Mouse (Mus musculus) midbrain, embryonic 11.5 days (tissue): ENCODE results near the gene Rtn1. TPM values are rescaled to one million over a fixed set of nuclear protein-coding genes. Genes with fewer than 3 reads are reported as not detected.
A peak's percentile ranks its signal among the peaks of the same experiment; 100 is the strongest.

Experiments
- ATAC-seq: fragments of 200-750 bp; cut with Nextera tagmentation; 2 replicates; pipeline ENCODE4 v1.8.0; 2017; ENCODE audit warnings: moderate TSS enrichment, moderate library complexity; ENCODE audit not compliant: low FRiP score
- DNase-seq: peaks from one replicate; pipeline ENCODE4 v3.0.0; 2015; ENCODE audit warnings: low spot score; ENCODE audit errors: missing footprints
- H3K27ac ChIP-seq: fragments of 300-500 bp; sonication (generic); 2 replicates; pipeline ENCODE4 v1.5.1; 2014; ENCODE audit warnings: low read depth, low read length
- H3K27me3 ChIP-seq: fragments of 300-500 bp; sonication (generic); 2 replicates; pipeline ENCODE4 v1.6.1; 2014; ENCODE audit warnings: mild to moderate bottlenecking, low read length, moderate library complexity, mixed read lengths; ENCODE audit not compliant: control insufficient read depth, insufficient read depth
- H3K36me3 ChIP-seq: fragments of 300-500 bp; sonication (generic); 2 replicates; pipeline ENCODE4 v1.6.1; 2014; ENCODE audit warnings: mild to moderate bottlenecking, low read length, moderate library complexity, mixed read lengths; ENCODE audit not compliant: control insufficient read depth, insufficient read depth
- H3K4me1 ChIP-seq: fragments of 300-500 bp; sonication (generic); 2 replicates; pipeline ENCODE4 v1.6.1; 2014; ENCODE audit warnings: low read length; ENCODE audit not compliant: control insufficient read depth, insufficient read depth
- H3K4me2 ChIP-seq: fragments of 300-500 bp; sonication (generic); 2 replicates; pipeline ENCODE4 v1.6.1; 2014; ENCODE audit warnings: mild to moderate bottlenecking, moderate library complexity
- H3K4me3 ChIP-seq: fragments of 300-500 bp; sonication (generic); 2 replicates; pipeline ENCODE4 v1.5.1; 2014; ENCODE audit warnings: low read depth, low read length
- H3K9ac ChIP-seq: fragments of 300-500 bp; sonication (generic); 2 replicates; pipeline ENCODE4 v1.6.1; 2014; ENCODE audit warnings: low read length
- H3K9me3 ChIP-seq: fragments of 300-500 bp; sonication (generic); 2 replicates; pipeline ENCODE4 v1.6.1; 2016; ENCODE audit warnings: low read length; ENCODE audit not compliant: control insufficient read depth
- WGBS: fragments of 180-500 bp; shearing (Covaris S2); extraction: QIAGEN DNeasy Blood & Tissue Kit; methylation state at CpG from one replicate; pipeline ENCODE4 v1.1.7; 2014; 5-methylcytosine and 5-hydroxymethylcytosine counted together
- polyA plus RNA-seq: library from polyadenylated mRNA; unstranded; fragments of >200 nt; fragmentation: Nextera tagmentation; extraction: Ambion mirVana; gene quantifications from 2 replicates; pipeline ENCODE4 v1.2.1, GENCODE M21; 2014

Gene Rtn1
- polyA plus RNA-seq, 1 experiment from 2014 or later = 335 TPM

- Histone ChIP-seq H3K9ac (no peak overlapping the region), H3K4me3 (no peak overlapping the region), H3K36me3 (no peaks in the 10 kb centered on the region), H3K9me3 (no peaks in the 10 kb centered on the region), H3K27me3 (no peaks in the 10 kb centered on the region), H3K27ac (peak overlapping the region; percentile 5; the same call in 1 of the 2 replicates), H3K4me2 (no peak overlapping the region), H3K4me1 (peaks cover 19% of the 10 kb centered on the region)
- WGBS = 51% methylated on average over 12 of the region's 12 CpGs
- DNase-seq (peak; percentile 86), ATAC-seq (peak; percentile 49)
These were observed 43.4 kb downstream of the Rtn1 start for GRCm38 (mm10) chr12:72365231-72366103.

GRCm38 (mm10) chr12:72364543-72364942, 44.3 kb downstream of the Rtn1 start:
- 88% methylated on average over 5 of the region's 5 CpGs for WGBS
- no peak for DNase-seq

GRCm38 (mm10) chr12:72361701-72362354, 47.0 kb downstream of the Rtn1 start:
- ATAC-seq (no peak), DNase-seq (no peak)
- Histone ChIP-seq H3K27ac (no peak overlapping the region), H3K27me3 (no peaks in the 10 kb centered on the region), H3K36me3 (no peaks in the 10 kb centered on the region), H3K4me2 (no peak overlapping the region), H3K4me3 (no peak overlapping the region), H3K4me1 (peaks cover 19% of the 10 kb centered on the region), H3K9me3 (no peaks in the 10 kb centered on the region), H3K9ac (no peak overlapping the region)
- WGBS = 79% methylated on average over 9 of the region's 9 CpGs

More at GRCm38 (mm10) chr12:72364543-72364942, 44.3 kb downstream of the Rtn1 start:
- H3K4me1 ChIP-seq = peaks cover 19% of the 10 kb centered on the region
- no peak overlapping the region for H3K27ac ChIP-seq
- H3K36me3 ChIP-seq = no peaks in the 10 kb centered on the region
- no peaks in the 10 kb centered on the region for H3K27me3 ChIP-seq
- ATAC-seq = no peak
- H3K9ac ChIP-seq = no peak overlapping the region
- H3K4me2 ChIP-seq = no peak overlapping the region
- H3K4me3 ChIP-seq = no peak overlapping the region
- no peaks in the 10 kb centered on the region for H3K9me3 ChIP-seq

GRCm38 (mm10) chr12:72360926-72361615, 47.8 kb downstream of the Rtn1 start:
- Histone ChIP-seq H3K27ac (no peak overlapping the region), H3K4me3 (no peak overlapping the region), H3K4me1 (peaks cover 11% of the 10 kb centered on the region), H3K36me3 (no peaks in the 10 kb centered on the region), H3K4me2 (no peak overlapping the region), H3K27me3 (no peaks in the 10 kb centered on the region), H3K9ac (no peak overlapping the region), H3K9me3 (no peaks in the 10 kb centered on the region)
- ATAC-seq (no peak), DNase-seq (no peak)
- WGBS = 74% methylated on average over 5 of the region's 5 CpGs

GRCm38 (mm10) chr12:72359903-72360302, 49.0 kb downstream of the Rtn1 start:
- Histone ChIP-seq H3K27ac (no peak overlapping the region), H3K36me3 (no peaks in the 10 kb centered on the region), H3K4me1 (peaks cover 1% of the 10 kb centered on the region; the same call in 1 of the 2 replicates), H3K4me3 (no peak overlapping the region), H3K4me2 (no peak overlapping the region), H3K9ac (no peak overlapping the region), H3K9me3 (no peaks in the 10 kb centered on the region), H3K27me3 (no peaks in the 10 kb centered on the region)
- ATAC-seq (no peak), DNase-seq (no peak)
- WGBS = 78% methylated on average over 3 of the region's 3 CpGs

- 59% methylated on average over 11 of the region's 11 CpGs for WGBS
- Histone ChIP-seq H3K4me2 (no peak overlapping the region), H3K36me3 (no peaks in the 10 kb centered on the region), H3K27ac (no peak overlapping the region), H3K4me3 (no peak overlapping the region), H3K9me3 (no peaks in the 10 kb centered on the region), H3K4me1 (no peaks in the 10 kb centered on the region; the same call in 1 of the 2 replicates), H3K27me3 (no peaks in the 10 kb centered on the region), H3K9ac (no peak overlapping the region)
- ATAC-seq = no peak
- no peak for DNase-seq
These were observed 51.0 kb downstream of the Rtn1 start for GRCm38 (mm10) chr12:72357667-72358420.

GRCm38 (mm10) chr12:72354241-72354640, 54.6 kb downstream of the Rtn1 start:
- no peak overlapping the region for H3K9ac ChIP-seq
- no peak overlapping the region for H3K27ac ChIP-seq
- H3K4me1 ChIP-seq = no peaks in the 10 kb centered on the region; the same call in 1 of the 2 replicates
- ATAC-seq (no peak), DNase-seq (no peak)
- H3K27me3 ChIP-seq = no peaks in the 10 kb centered on the region
- no peak overlapping the region for H3K4me3 ChIP-seq
- H3K4me2 ChIP-seq = no peak overlapping the region
- WGBS = 92% methylated on average over 1 of the region's 1 CpGs
- H3K9me3 ChIP-seq = no peaks in the 10 kb centered on the region
- no peaks in the 10 kb centered on the region for H3K36me3 ChIP-seq

GRCm38 (mm10) chr12:72353506-72353905, 55.3 kb downstream of the Rtn1 start:
- H3K9ac ChIP-seq = no peak overlapping the region
- ATAC-seq (no peak), DNase-seq (no peak)
- H3K9me3 ChIP-seq = no peaks in the 10 kb centered on the region
- 82% methylated on average over 1 of the region's 1 CpGs for WGBS
- H3K4me3 ChIP-seq = no peak overlapping the region
- H3K4me1 ChIP-seq = no peaks in the 10 kb centered on the region; the same call in 1 of the 2 replicates
- H3K27ac ChIP-seq = no peak overlapping the region
- H3K4me2 ChIP-seq = no peak overlapping the region
- no peaks in the 10 kb centered on the region for H3K36me3 ChIP-seq
- no peaks in the 10 kb centered on the region for H3K27me3 ChIP-seq
